Mouse (Mus musculus): ENCODE results near the gene Kcnip4. TPM values are rescaled to one million over a fixed set of nuclear protein-coding genes. Genes with fewer than 3 reads are reported as not detected.

Kcnip4 gene
- 0.40 TPM for polyA plus RNA-seq (2021)

GRCm38 (mm10) chr5:49524394-49525241, at the start of gene Kcnip4:
Gene Kcnip4, minus strand, starts transcription at chr5:49524907.
- ChIA-PET POLR2A (no interaction called here), CTCF (interaction anchor here (0.7 kb wide), 1 partner anchor 10 kb away, joined by 3 read pairs; no protein-coding TSS in a partner anchor)
- ATAC-seq (peak; percentile 2), DNase-seq (ENCODE audit: low read depth, low spot score) (no peak)
- TF ChIP-seq CTCF (IDR thresholded peaks at IDR 0.05) = no peak
- in situ Hi-C loops (cut with MboI; ENCODE audit: low pct_unique_long_range_greater_than_20kb) = no loop called here
- no peaks in the 10 kb centered on the region for H3K27me3 ChIP-seq

DNA sequence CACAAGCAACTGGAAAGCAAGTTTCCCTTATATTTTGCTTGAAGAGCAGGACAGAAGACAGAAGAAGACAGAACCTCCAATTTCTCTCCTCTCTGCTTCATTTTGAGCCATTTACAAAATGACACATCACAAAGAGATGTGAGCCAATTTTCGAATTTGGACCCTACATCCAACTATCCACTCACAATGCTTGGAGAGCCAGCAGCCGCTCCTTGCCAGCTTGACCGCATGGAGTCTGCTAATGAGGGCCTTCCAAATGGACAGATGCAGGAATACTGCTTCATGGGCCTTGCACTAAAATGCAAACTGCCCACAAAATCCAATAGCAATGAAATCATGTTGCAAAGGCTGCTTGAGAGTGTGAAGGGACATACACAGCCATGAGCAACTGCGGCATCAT, 47.2 kb upstream of the Kcnip4 start:
- ATAC-seq (no peak), DNase-seq (ENCODE audit: low read depth, low spot score) (no peak)
- H3K27me3 ChIP-seq = no peaks in the 10 kb centered on the region
- no peak for TF ChIP-seq CTCF (IDR thresholded peaks at IDR 0.05)
- CTCF ChIA-PET = no interaction called here
- in situ Hi-C loops (cut with MboI; ENCODE audit: low pct_unique_long_range_greater_than_20kb) = no loop called here
- POLR2A ChIA-PET = no interaction called here

GRCm38 (mm10) chr5:49563751-49564150, 39.0 kb upstream of the Kcnip4 start:
- ChIA-PET POLR2A (no interaction called here), CTCF (no interaction called here)
- H3K27me3 ChIP-seq = no peaks in the 10 kb centered on the region
- in situ Hi-C loops (cut with MboI; ENCODE audit: low pct_unique_long_range_greater_than_20kb) = no loop called here
- DNase-seq (ENCODE audit: low read depth, low spot score) (no peak), ATAC-seq (no peak)
- TF ChIP-seq CTCF (IDR thresholded peaks at IDR 0.05) = no peak

DNA sequence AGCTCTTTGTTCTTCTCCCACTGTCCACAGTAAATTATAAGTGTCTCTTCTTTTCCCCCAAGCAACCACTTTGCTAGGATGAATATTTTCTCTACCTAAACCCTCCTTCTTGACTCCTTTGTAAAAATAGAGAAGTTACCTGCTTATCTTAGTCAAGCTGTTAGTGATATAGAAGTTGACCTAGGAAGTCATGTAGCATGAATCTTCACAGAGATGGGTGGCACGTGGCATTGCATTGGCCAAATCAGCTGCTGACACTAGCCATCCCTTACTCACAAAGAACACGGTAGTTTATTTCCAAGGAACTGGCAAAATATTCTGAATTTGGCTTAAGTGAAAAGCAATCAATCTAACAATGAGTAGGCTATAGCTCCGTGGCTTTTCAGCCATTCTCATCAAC, 32.7 kb upstream of the Kcnip4 start:
- ATAC-seq (no peak), DNase-seq (ENCODE audit: low read depth, low spot score) (no peak)
- ChIA-PET POLR2A (no interaction called here), CTCF (interaction anchor here (1.3 kb wide), 1 partner anchor 11 kb away, joined by 5 read pairs; no protein-coding TSS in a partner anchor)
- in situ Hi-C loops (cut with MboI; ENCODE audit: low pct_unique_long_range_greater_than_20kb) = no loop called here
- no peak for TF ChIP-seq CTCF (IDR thresholded peaks at IDR 0.05)
- H3K27me3 ChIP-seq = no peaks in the 10 kb centered on the region

DNA sequence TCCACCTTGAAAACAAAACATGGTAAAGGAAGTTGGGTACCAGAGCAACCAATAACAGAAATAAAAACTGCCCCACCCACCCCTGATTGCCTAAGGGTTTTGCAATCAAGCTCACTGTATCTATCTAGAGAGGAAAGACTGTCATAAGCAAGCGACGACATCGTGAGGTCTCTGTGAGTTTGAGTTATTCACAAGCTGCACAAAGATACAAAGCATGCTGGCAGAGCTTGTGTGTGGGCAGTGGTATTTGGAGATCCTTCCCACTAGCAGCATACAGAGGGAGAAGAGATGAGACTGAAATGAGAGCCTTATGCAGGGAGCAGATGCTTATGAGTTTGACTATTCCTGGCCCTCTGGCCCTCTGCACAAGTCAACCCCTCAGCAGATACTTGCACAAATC, 23.2 kb upstream of the Kcnip4 start:
- TF ChIP-seq CTCF (IDR thresholded peaks at IDR 0.05) = no peak
- CTCF ChIA-PET = no interaction called here
- POLR2A ChIA-PET = no interaction called here
- H3K27me3 ChIP-seq = no peaks in the 10 kb centered on the region
- ATAC-seq (no peak), DNase-seq (ENCODE audit: low read depth, low spot score) (no peak)
- in situ Hi-C loops (cut with MboI; ENCODE audit: low pct_unique_long_range_greater_than_20kb) = no loop called here

GRCm38 (mm10) chr5:49529362-49529761, 4.7 kb upstream of the Kcnip4 start:
- no peak for ATAC-seq
- POLR2A ChIA-PET = no interaction called here
- CTCF ChIA-PET = no interaction called here
- no peak for DNase-seq (ENCODE audit: low read depth, low spot score)
- H3K27me3 ChIP-seq = peaks cover 4% of the 10 kb centered on the region
- no peak for TF ChIP-seq CTCF (IDR thresholded peaks at IDR 0.05)
- in situ Hi-C loops (cut with MboI; ENCODE audit: low pct_unique_long_range_greater_than_20kb) = no loop called here

- in situ Hi-C loops (cut with MboI; ENCODE audit: low pct_unique_long_range_greater_than_20kb) = no loop called here
- ChIA-PET POLR2A (no interaction called here), CTCF (interaction anchor here (0.7 kb wide), 1 partner anchor 9 kb away, joined by 3 read pairs; no protein-coding TSS in a partner anchor)
- ATAC-seq = no peak
- no peak for TF ChIP-seq CTCF (IDR thresholded peaks at IDR 0.05)
- no peak for DNase-seq (ENCODE audit: low read depth, low spot score)
- H3K27me3 ChIP-seq = no peaks in the 10 kb centered on the region
Measured at GRCm38 (mm10) chr5:49525242-49525612, 520 bp upstream of the Kcnip4 start.

- POLR2A ChIA-PET = no interaction called here
- in situ Hi-C loops (cut with MboI; ENCODE audit: low pct_unique_long_range_greater_than_20kb) = no loop called here
- CTCF ChIA-PET = no interaction called here
Measured at GRCm38 (mm10) chr5:49523997-49524393, 712 bp downstream of the Kcnip4 start.

GRCm38 (mm10) chr5:49522986-49523385, 1.7 kb downstream of the Kcnip4 start:
- TF ChIP-seq CTCF (IDR thresholded peaks at IDR 0.05) = no peak
- no peaks in the 10 kb centered on the region for H3K27me3 ChIP-seq
- CTCF ChIA-PET = no interaction called here
- in situ Hi-C loops (cut with MboI; ENCODE audit: low pct_unique_long_range_greater_than_20kb) = no loop called here
- DNase-seq (ENCODE audit: low read depth, low spot score) = no peak
- POLR2A ChIA-PET = no interaction called here
- ATAC-seq = no peak

More at GRCm38 (mm10) chr5:49523997-49524393, 712 bp downstream of the Kcnip4 start:
- no peak for ATAC-seq
- no peak for DNase-seq (ENCODE audit: low read depth, low spot score)
- H3K27me3 ChIP-seq = no peaks in the 10 kb centered on the region
- TF ChIP-seq CTCF (IDR thresholded peaks at IDR 0.05) = no peak

DNA sequence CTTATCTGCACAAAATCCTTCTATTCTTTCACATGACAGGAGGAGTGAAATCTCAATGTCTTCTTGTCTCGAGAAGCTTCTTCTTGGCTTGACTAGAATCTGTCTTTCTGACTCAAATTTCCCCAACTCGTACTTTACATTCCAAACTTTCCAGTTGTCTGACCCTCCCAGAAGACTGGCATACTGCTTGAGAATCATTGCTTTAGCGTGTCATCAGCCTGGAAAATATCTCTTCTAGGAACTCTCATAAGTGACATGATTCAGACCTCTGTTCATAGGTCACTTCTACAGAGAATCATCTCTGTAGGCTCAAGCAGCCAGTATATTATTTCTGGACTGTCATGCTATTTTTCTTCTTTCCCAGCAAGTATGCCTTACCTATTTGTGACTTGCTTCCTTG, 26.0 kb downstream of the Kcnip4 start:
- H3K27me3 ChIP-seq = no peaks in the 10 kb centered on the region
- ChIA-PET POLR2A (no interaction called here), CTCF (no interaction called here)
- ATAC-seq = no peak
- in situ Hi-C loops (cut with MboI; ENCODE audit: low pct_unique_long_range_greater_than_20kb) = no loop called here
- no peak for DNase-seq (ENCODE audit: low read depth, low spot score)
- TF ChIP-seq CTCF (IDR thresholded peaks at IDR 0.05) = no peak

- DNase-seq (ENCODE audit: low read depth, low spot score) (no peak), ATAC-seq (no peak)
- in situ Hi-C loops (cut with MboI; ENCODE audit: low pct_unique_long_range_greater_than_20kb) = no loop called here
- no peak for TF ChIP-seq CTCF (IDR thresholded peaks at IDR 0.05)
- ChIA-PET CTCF (interaction anchor here (1.2 kb wide), 1 partner anchor 13 kb away, joined by 3 read pairs; no protein-coding TSS in a partner anchor), POLR2A (no interaction called here)
- H3K27me3 ChIP-seq = no peaks in the 10 kb centered on the region
Measured at GRCm38 (mm10) chr5:49487270-49487669, 37.4 kb downstream of the Kcnip4 start.

DNA sequence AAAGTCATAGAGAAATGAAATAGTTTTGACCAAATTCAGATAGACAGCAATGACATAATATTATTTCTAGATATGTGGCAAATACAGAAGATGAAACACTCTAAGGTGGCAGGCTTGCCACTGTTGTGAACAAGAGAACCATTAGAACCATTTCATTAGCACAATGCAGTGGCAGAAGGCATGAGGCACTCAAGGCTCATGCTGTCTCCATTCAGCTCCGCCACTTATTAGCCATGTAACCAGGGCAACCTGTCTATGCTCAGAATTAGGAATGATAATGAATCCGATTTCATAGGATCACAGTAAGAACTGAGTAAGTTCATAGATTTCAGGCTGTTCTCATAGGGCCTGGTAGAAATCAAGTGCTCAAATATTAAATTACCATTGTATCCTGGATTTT, 54.0 kb downstream of the Kcnip4 start:
- POLR2A ChIA-PET = no interaction called here
- DNase-seq (ENCODE audit: low read depth, low spot score) (no peak), ATAC-seq (no peak)
- CTCF ChIA-PET = no interaction called here
- no peaks in the 10 kb centered on the region for H3K27me3 ChIP-seq
- no peak for TF ChIP-seq CTCF (IDR thresholded peaks at IDR 0.05)
- in situ Hi-C loops (cut with MboI; ENCODE audit: low pct_unique_long_range_greater_than_20kb) = no loop called here
